Mouse (Mus musculus): Measurements from ENCODE around the gene Tnnc1. TPM values are rescaled to one million over a fixed set of nuclear protein-coding genes. Genes with fewer than 3 reads are reported as not detected.

Tnnc1 gene
- polyA plus RNA-seq, 1 experiment from 2014 or later = 140 TPM

DNA sequence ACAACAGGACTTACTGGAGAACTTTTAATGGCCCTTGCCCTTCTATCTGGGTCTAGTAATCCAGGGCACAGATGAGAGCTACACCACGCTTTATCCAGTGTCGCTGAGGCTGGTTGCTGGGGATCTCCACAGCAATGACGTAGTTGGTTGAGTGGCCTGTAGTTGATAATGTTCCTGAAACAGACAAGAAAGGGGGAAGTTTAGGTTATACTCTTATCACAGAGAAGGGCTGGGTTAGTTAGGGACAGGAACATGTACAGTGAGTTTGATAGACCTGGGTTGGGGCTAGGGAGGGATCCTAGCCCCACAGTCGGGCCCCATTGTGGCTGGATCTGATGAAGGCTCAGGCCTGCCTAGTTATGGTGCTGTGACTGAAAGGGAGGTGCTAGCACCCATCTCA is 52.3 kb downstream of the Tnnc1 start:
- WGBS = 94% methylated on average over 4 of the region's 4 CpGs
- Histone ChIP-seq H3K4me2 (no peak overlapping the region), H3K36me3 (peaks cover 82% of the 10 kb centered on the region)

DNA sequence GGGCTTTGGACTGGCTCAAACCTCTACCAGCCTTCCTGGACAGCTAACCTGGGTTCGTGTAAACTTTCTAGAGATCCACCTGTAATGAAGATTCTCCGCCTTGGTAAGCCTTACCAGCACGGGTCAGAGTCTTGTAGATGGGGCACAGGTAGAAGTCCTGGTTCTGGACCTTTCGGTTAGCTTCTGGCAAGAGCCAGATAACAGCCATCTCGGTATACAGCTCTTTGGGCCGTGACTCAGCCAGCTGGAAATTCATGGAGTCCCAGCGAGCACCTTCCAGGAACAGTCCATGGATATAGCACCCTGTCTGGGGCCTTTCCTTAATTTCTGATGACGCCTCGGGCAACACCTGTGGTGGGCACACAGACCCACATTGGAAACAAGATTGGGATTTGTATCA is 52.8 kb downstream of the Tnnc1 start:
- ATAC-seq (ENCODE audit: insufficient number of reproducible peaks, insufficient read depth, low FRiP score, low TSS enrichment, low read depth) = no peak
- H3K9me3 ChIP-seq = no peaks in the 10 kb centered on the region
- peaks cover 76% of the 10 kb centered on the region for H3K36me3 ChIP-seq

More for the DNA sequence above, 52.3 kb downstream of the Tnnc1 start:
- Histone ChIP-seq H3K9ac (replicated peaks) (no peak overlapping the region), H3K4me3 (replicated peaks) (no peak overlapping the region), H3K27ac (no peak overlapping the region), H3K4me1 (replicated peaks) (no peaks in the 10 kb centered on the region; the same call in 1 of the 2 replicates), H3K27me3 (no peaks in the 10 kb centered on the region), H3K9me3 (no peaks in the 10 kb centered on the region)
- no peak for ATAC-seq (ENCODE audit: insufficient number of reproducible peaks, insufficient read depth, low FRiP score, low TSS enrichment, low read depth)

More for the DNA sequence above, 52.8 kb downstream of the Tnnc1 start:
- no peaks in the 10 kb centered on the region for H3K27me3 ChIP-seq
- H3K4me1 ChIP-seq (replicated peaks) = no peaks in the 10 kb centered on the region; the same call in 1 of the 2 replicates
- 95% methylated on average over 9 of the region's 9 CpGs for whole genome bisulfite sequencing
- no peak overlapping the region for H3K9ac ChIP-seq (replicated peaks)
- no peak overlapping the region for H3K4me2 ChIP-seq
- H3K27ac ChIP-seq = no peak overlapping the region
- no peak overlapping the region for H3K4me3 ChIP-seq (replicated peaks)

Other genes with a start within 250 kb of the Tnnc1 start
- gene Glt8d1, start 206.9 kb upstream of the Tnnc1 start, polyA plus RNA-seq (2016; fragmentation: Nextera tagmentation; extraction: Ambion mirVana) = 54.7 and 61.5 TPM in 2 replicates
- gene Spcs1, start 206.6 kb upstream of the Tnnc1 start, polyA plus RNA-seq (2016; fragmentation: Nextera tagmentation; extraction: Ambion mirVana) = 322 and 342 TPM in 2 replicates
- gene Pbrm1, start 189.2 kb upstream of the Tnnc1 start, polyA plus RNA-seq (2016; fragmentation: Nextera tagmentation; extraction: Ambion mirVana) = 183 and 189 TPM in 2 replicates
- gene Gnl3, start 189.2 kb upstream of the Tnnc1 start, polyA plus RNA-seq (2016; fragmentation: Nextera tagmentation; extraction: Ambion mirVana) = 110 and 117 TPM in 2 replicates
- 59.6 and 65.7 TPM in 2 replicates for gene Smim4, start 79.4 kb upstream of the Tnnc1 start, polyA plus RNA-seq (2016; fragmentation: Nextera tagmentation; extraction: Ambion mirVana)
- 485 and 500 TPM in 2 replicates for gene Nt5dc2, start 77.3 kb upstream of the Tnnc1 start, polyA plus RNA-seq (2016; fragmentation: Nextera tagmentation; extraction: Ambion mirVana)
- 14.9 and 18.0 TPM in 2 replicates for gene Stab1, start 39.7 kb upstream of the Tnnc1 start, polyA plus RNA-seq (2016; fragmentation: Nextera tagmentation; extraction: Ambion mirVana)
- gene Nisch, start 8.6 kb downstream of the Tnnc1 start, polyA plus RNA-seq (2016; fragmentation: Nextera tagmentation; extraction: Ambion mirVana) = 507 and 522 TPM in 2 replicates
- 0.58 and 0.84 TPM in 2 replicates for gene Sema3g, start 9.5 kb downstream of the Tnnc1 start, polyA plus RNA-seq (2016; fragmentation: Nextera tagmentation; extraction: Ambion mirVana)
- 13.5 and 14.1 TPM in 2 replicates for gene Phf7, start 43.0 kb downstream of the Tnnc1 start, polyA plus RNA-seq (2016; fragmentation: Nextera tagmentation; extraction: Ambion mirVana)
- gene Bap1, start 43.1 kb downstream of the Tnnc1 start, polyA plus RNA-seq (2016; fragmentation: Nextera tagmentation; extraction: Ambion mirVana) = 106 and 118 TPM in 2 replicates
- 7.7 and 9.1 TPM in 2 replicates for gene Dnah1, start 115.6 kb downstream of the Tnnc1 start, polyA plus RNA-seq (2016; fragmentation: Nextera tagmentation; extraction: Ambion mirVana)
- 38.9 and 41.0 TPM in 2 replicates for gene Capn7, start 128.3 kb downstream of the Tnnc1 start, polyA plus RNA-seq (2016; fragmentation: Nextera tagmentation; extraction: Ambion mirVana)
- gene Sh3bp5, start 227.8 kb downstream of the Tnnc1 start, polyA plus RNA-seq (2016; fragmentation: Nextera tagmentation; extraction: Ambion mirVana) = 41.9 and 47.4 TPM in 2 replicates

Data from limb, embryonic 12.5 days (tissue).